Mouse (Mus musculus): ENCODE measurements at regions not wholly inside any gene's neighbourhood (a gene's known extent, or its start where the extent isn't known, plus 50 kb on each side); places are given as distances from the start of the nearest gene placed in this dataset.

GRCm38 (mm10) chr9:41768316-41768715 is 355.8 kb downstream of the Sorl1 start:
- TF ChIP-seq CTCF (IDR thresholded peaks at IDR 0.05; ENCODE audit: low read depth, low read length) = no peak
- no peak for TF ChIP-seq POLR2A (IDR thresholded peaks at IDR 0.05; ENCODE audit: borderline replicate concordance, low read depth, low read length)
